Mouse (Mus musculus) CH12.LX (cell line): ENCODE results near the gene Mapk1ip1.

Source experiments
- BHLHE40 ChIP-seq: IDR thresholded peaks from 2 replicates; pipeline ENCODE4 v1.6.1; 2011; ENCODE audit warnings: mild to moderate bottlenecking, low read depth, low read length, improper control_type of control experiment
- CTCF ChIP-seq, 2 experiments: IDR thresholded peaks in 1 of 2; conservative IDR thresholded peaks in 1 of 2; 2 replicates each; pipeline ENCODE4 v1.5.1; 2011 to 2012; ENCODE audit warnings: low read depth in 2 of 2, low read length in 2 of 2, improper control_type of control experiment in 1 of 2, inconsistent platforms in 1 of 2, mild to moderate bottlenecking in 1 of 2, moderate library complexity in 1 of 2
- EP300 ChIP-seq: IDR thresholded peaks from 2 replicates; pipeline ENCODE4 v1.6.1; 2011; ENCODE audit warnings: low read length, improper control_type of control experiment
- JUND ChIP-seq: conservative IDR thresholded peaks from 2 replicates; pipeline ENCODE4 v1.6.1; 2011; ENCODE audit warnings: low read depth, low read length, improper control_type of control experiment
- MAFK ChIP-seq: IDR thresholded peaks from 2 replicates; pipeline ENCODE4 v1.6.1; 2011; ENCODE audit warnings: low read length, improper control_type of control experiment; ENCODE audit not compliant: insufficient replicate concordance
- MYC ChIP-seq: IDR thresholded peaks from 2 replicates; pipeline ENCODE4 v1.6.1; 2011; ENCODE audit warnings: low read depth, mild to moderate bottlenecking, improper control_type of control experiment, low read length
- NRF1 ChIP-seq: IDR thresholded peaks from 2 replicates; pipeline ENCODE4 v1.6.1; 2014; ENCODE audit warnings: low read depth, mild to moderate bottlenecking, inconsistent platforms, low read length, improper control_type of control experiment, moderate library complexity
- POLR2A ChIP-seq: IDR thresholded peaks from 2 replicates; pipeline ENCODE4 v1.6.1; 2011; ENCODE audit warnings: low read depth, mild to moderate bottlenecking, improper control_type of control experiment, low read length
- RAD21 ChIP-seq: IDR thresholded peaks from 2 replicates; pipeline ENCODE4 v1.6.1; 2011; ENCODE audit warnings: low read depth, mild to moderate bottlenecking, low read length, improper control_type of control experiment, moderate library complexity
- RCOR1 ChIP-seq: conservative IDR thresholded peaks from 2 replicates; pipeline ENCODE4 v1.6.1; 2012; ENCODE audit warnings: low read depth, mild to moderate bottlenecking, inconsistent platforms, low read length, improper control_type of control experiment
- TBP ChIP-seq: conservative IDR thresholded peaks from 2 replicates; pipeline ENCODE4 v1.6.1; 2011; ENCODE audit warnings: low read depth, low read length, improper control_type of control experiment
- ZC3H11A ChIP-seq: IDR thresholded peaks from 2 replicates; pipeline ENCODE4 v1.6.1; 2012; ENCODE audit warnings: low read depth, mild to moderate bottlenecking, inconsistent platforms, low read length, improper control_type of control experiment

- no peak for TF ChIP-seq MAFK
- TF ChIP-seq RCOR1, result no peak
- TF ChIP-seq BHLHE40, result no peak
- TF ChIP-seq CTCF (conservative IDR thresholded peaks at IDR 0.05 in 1 of 2, IDR thresholded peaks at IDR 0.05 in 1 of 2; ENCODE audit: low read depth in 2 of 2, low read length in 2 of 2), result no peak
- TF ChIP-seq RAD21, result no peak
- TF ChIP-seq TBP, result no peak
- TF ChIP-seq ZC3H11A, result no peak
- no peak for TF ChIP-seq EP300
- no peak for TF ChIP-seq POLR2A
- no peak for TF ChIP-seq JUND
- TF ChIP-seq MYC, result no peak
- TF ChIP-seq NRF1, result no peak
These were observed 4.0 kb upstream of the Mapk1ip1 start for GRCm38 (mm10) chr7:138850083-138850482.
